Mouse (Mus musculus) embryonic facial prominence, embryonic 15.5 days (tissue): ENCODE measurements around the gene Ikzf3. TPM values are rescaled to one million over a fixed set of nuclear protein-coding genes. Genes with fewer than 3 reads are reported as not detected.

ENCODE experiments used
- ATAC-seq: fragments of 200-750 bp; cut with Nextera tagmentation; 2 replicates; pipeline ENCODE4 v1.8.0; 2017; ENCODE audit warnings: low read depth, moderate TSS enrichment; ENCODE audit not compliant: insufficient number of reproducible peaks, low FRiP score, low TSS enrichment
- H3K27ac ChIP-seq: fragments of 300-500 bp; sonication (generic); replicated peaks from 2 replicates; pipeline ENCODE4 v1.5.1; 2015; ENCODE audit warnings: mild to moderate bottlenecking, inconsistent platforms
- H3K27me3 ChIP-seq: fragments of 300-500 bp; sonication (generic); 2 replicates; pipeline ENCODE4 v1.6.1; 2015; ENCODE audit warnings: inconsistent platforms
- H3K36me3 ChIP-seq: fragments of 300-500 bp; sonication (generic); 2 replicates; pipeline ENCODE4 v1.6.1; 2015; ENCODE audit warnings: mild to moderate bottlenecking, inconsistent platforms
- H3K4me1 ChIP-seq: fragments of 300-500 bp; sonication (generic); 2 replicates; pipeline ENCODE4 v1.6.1; 2015; ENCODE audit warnings: inconsistent platforms
- H3K4me2 ChIP-seq: fragments of 300-500 bp; sonication (generic); replicated peaks from 2 replicates; pipeline ENCODE4 v1.6.1; 2015; ENCODE audit warnings: mild to moderate bottlenecking, inconsistent platforms
- H3K4me3 ChIP-seq: fragments of 300-500 bp; sonication (generic); replicated peaks from 2 replicates; pipeline ENCODE4 v1.5.1; 2015; ENCODE audit warnings: mild to moderate bottlenecking, inconsistent platforms
- H3K9ac ChIP-seq: fragments of 300-500 bp; sonication (generic); 2 replicates; pipeline ENCODE4 v1.6.1; 2015; ENCODE audit warnings: inconsistent platforms
- H3K9me3 ChIP-seq: fragments of 300-500 bp; sonication (generic); replicated peaks from 2 replicates; pipeline ENCODE4 v1.6.1; 2016; ENCODE audit warnings: inconsistent platforms
- WGBS: fragments of 180-500 bp; shearing (Covaris S2); methylation state at CpG from one replicate; pipeline ENCODE4 v1.1.7; 2015; 5-methylcytosine and 5-hydroxymethylcytosine counted together
- polyA plus RNA-seq: library from polyadenylated mRNA; unstranded; fragments of >200 nt; fragmentation: Nextera tagmentation; extraction: Ambion mirVana; gene quantifications from 2 replicates; pipeline ENCODE4 v1.2.1, GENCODE M21; 2015

The Ikzf3 gene
- polyA plus RNA-seq, 1 experiment from 2014 or later: 0.67 TPM

DNA sequence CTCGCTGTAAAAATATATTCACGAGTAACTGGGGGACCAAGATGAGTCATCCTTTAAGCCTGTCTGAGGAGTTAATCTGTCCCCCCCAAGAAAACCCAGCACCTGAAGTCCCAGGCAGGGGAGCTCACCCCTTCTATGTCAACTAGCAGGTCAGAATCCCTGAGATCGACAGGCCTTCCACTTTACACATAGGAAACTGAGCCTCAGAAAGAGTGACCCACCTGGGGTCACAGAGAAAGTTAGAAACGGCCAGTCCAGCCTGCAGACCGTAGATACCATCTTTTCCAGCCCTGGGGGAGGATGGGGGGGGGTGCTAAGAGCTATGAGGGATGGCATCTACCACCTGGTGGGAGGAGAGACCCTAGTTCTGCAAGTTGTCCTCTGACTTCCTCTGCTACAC is 89.3 kb downstream of the Ikzf3 start:
- 63% methylated on average over 5 of the region's 5 CpGs for WGBS
- H3K36me3 ChIP-seq: no peaks in the 10 kb centered on the region
- no peak overlapping the region for H3K9ac ChIP-seq
- peaks cover 21% of the 10 kb centered on the region for H3K4me1 ChIP-seq
- no peak overlapping the region for H3K4me2 ChIP-seq
- ATAC-seq: no peak
- H3K9me3 ChIP-seq: no peaks in the 10 kb centered on the region
- no peak overlapping the region for H3K27ac ChIP-seq
- no peak overlapping the region for H3K4me3 ChIP-seq
- peaks cover 18% of the 10 kb centered on the region for H3K27me3 ChIP-seq

DNA sequence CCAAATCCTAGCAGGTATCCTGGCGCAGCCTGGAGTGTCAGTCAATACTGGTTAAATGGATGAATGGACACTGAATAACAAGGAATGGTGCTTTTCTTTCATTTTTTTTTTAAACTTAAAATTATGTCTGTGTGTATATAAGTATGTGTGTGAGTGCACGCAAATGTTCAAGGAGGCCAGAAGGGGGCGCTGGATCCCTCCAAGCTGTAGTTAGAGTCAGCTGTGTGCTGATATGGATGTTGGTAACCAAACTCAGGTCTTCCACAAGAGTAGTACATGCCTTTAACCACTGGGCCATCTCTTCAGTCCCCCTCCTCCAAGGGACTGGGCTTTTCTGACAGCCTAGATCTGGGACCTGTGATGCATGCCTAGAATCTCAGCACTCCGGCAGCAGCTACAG is 90.3 kb downstream of the Ikzf3 start:
- ATAC-seq: no peak

DNA sequence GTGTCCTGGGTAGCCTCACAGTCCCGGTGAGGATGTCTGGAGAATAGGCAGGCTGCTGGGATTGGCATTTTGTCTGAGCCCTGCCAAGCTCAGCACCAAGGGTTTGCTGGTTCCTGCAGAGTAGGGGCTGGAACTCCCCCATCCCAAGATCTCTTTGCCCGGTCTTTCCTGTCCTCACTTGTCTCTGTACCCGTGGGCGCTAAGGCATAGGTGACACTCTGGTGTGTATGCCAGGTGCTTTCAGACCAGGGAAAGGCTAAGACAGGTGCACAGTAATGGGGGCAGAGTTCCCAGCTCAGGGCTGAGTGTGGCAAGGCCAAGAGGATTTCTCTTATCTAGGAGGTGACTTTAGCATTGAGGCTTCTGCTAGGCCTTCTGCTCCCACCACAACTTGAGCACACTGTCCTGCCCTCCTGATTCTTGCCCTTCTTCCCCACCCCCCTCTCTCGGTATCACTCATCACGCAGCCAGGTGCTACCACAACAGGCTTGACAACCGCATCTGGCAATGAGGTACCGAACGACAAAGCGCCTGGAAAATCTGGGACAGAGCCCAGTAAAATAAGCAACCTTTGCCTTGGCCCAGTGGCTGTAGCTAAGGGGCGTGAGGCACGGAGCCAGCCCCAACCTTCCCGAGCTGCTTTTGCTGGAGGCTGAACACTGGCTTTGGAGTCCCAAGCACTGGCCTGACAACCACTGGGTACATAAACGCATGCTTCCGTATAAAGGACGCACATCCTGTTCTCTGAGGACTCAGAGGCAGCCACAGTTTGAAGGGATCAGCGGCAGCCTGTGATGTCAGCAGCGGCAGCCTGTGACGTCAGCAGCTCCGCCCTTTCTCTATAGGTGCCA is 95.7 kb downstream of the Ikzf3 start:
- Histone ChIP-seq H3K4me3 (no peak overlapping the region), H3K9ac (no peak overlapping the region), H3K27ac (no peak overlapping the region), H3K4me1 (peaks cover 16% of the 10 kb centered on the region), H3K9me3 (no peaks in the 10 kb centered on the region), H3K36me3 (no peaks in the 10 kb centered on the region), H3K4me2 (no peak overlapping the region), H3K27me3 (peaks cover 35% of the 10 kb centered on the region)
- 72% methylated on average over 20 of the region's 20 CpGs for WGBS
- no peak for ATAC-seq

More for the DNA sequence above, 90.3 kb downstream of the Ikzf3 start:
- WGBS: 71% methylated on average over 4 of the region's 4 CpGs
- Histone ChIP-seq H3K9me3 (no peaks in the 10 kb centered on the region), H3K27me3 (peaks cover 21% of the 10 kb centered on the region), H3K4me1 (peaks cover 21% of the 10 kb centered on the region), H3K4me3 (no peak overlapping the region), H3K4me2 (no peak overlapping the region), H3K36me3 (no peaks in the 10 kb centered on the region), H3K9ac (no peak overlapping the region), H3K27ac (no peak overlapping the region)

DNA sequence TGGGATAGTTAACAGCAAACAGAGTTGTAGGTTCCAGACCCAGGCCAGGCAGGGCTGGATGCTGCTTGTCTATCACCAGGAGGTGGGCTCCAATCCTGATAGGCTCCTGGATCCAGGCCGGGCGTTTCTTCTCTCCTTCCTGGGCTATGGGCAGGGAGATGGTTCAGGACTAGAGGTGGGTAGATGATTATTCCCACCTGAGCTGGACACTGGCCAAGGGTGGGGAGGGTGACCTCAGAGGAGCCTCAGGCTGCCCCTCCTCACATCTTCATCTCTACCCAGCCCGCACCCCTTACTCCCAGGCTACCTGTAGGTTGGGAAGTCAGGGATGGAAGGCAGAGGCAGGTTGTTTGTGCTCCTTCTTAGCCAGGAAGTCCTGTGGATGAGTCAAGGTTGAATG is 96.4 kb downstream of the Ikzf3 start:
- Histone ChIP-seq H3K27ac (no peak overlapping the region), H3K36me3 (no peaks in the 10 kb centered on the region), H3K4me1 (peaks cover 16% of the 10 kb centered on the region), H3K27me3 (peaks cover 35% of the 10 kb centered on the region), H3K9me3 (no peaks in the 10 kb centered on the region), H3K4me3 (no peak overlapping the region), H3K4me2 (no peak overlapping the region), H3K9ac (no peak overlapping the region)
- 79% methylated on average over 3 of the region's 3 CpGs for WGBS
- ATAC-seq: no peak

DNA sequence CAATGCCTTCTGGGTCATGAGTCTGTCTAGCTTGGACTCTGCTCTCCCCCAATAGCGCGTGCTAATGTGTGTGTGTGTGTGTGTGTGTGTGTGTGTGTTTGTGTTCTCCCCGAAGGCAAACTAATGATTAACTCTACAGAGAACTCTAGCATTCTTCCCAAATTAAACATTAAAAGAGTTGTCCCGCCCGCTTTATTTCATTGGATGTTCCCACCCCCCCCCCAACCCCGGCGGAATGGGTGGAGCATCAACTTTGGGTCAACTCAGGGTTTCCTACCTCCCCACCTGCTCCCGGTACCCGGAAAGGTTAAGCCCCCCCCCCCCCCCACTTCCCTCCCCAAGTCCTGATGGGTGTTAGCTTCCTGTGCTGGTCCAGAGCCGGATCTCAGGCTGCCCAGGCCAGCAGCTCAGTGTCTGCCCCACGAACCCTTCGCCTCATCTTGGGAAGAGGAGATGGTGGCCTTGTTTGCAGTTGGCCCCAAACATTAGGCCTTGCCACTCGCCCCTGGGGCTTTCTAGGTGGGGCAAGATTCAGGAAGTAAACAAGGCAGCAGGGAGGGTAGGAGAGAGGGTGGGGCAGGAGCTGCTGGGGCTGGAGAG is 97.5 kb downstream of the Ikzf3 start:
- no peak for ATAC-seq
- 0 out of 2 replicates have a peak overlapping the region, but pooled peaks have one; percentile 44 for H3K27ac ChIP-seq
- no peak overlapping the region for H3K9ac ChIP-seq
- peaks cover 35% of the 10 kb centered on the region for H3K27me3 ChIP-seq
- peaks cover 16% of the 10 kb centered on the region for H3K4me1 ChIP-seq
- H3K36me3 ChIP-seq: no peaks in the 10 kb centered on the region
- no peaks in the 10 kb centered on the region for H3K9me3 ChIP-seq
- peak overlapping the region; percentile 39 for H3K4me2 ChIP-seq
- peak overlapping the region; percentile 42 for H3K4me3 ChIP-seq
- 30% methylated on average over 13 of the region's 13 CpGs for WGBS

DNA sequence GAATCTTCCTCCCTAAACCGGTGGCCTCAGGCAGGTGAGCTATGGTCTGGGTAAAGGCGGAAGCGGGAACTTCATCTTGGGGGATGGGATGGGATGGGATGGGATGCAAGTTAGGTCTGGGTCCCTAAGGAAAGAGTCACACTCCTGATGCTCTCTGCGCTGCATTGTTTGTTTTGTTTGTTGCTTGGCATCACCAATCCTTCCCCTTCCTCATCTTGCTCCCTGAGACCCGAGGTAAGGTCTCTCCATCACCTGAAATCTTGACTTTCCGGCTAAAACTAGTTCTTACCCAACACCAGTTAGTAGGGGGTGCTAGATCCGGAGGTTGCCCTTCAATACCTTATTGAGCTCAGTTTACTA is 98.4 kb downstream of the Ikzf3 start:
- no peaks in the 10 kb centered on the region for H3K36me3 ChIP-seq
- no peak for ATAC-seq
- peak overlapping the region; percentile 39 for H3K4me2 ChIP-seq
- H3K27me3 ChIP-seq: peaks cover 35% of the 10 kb centered on the region
- 14% methylated on average over 7 of the region's 7 CpGs for WGBS
- H3K27ac ChIP-seq: 0 out of 2 replicates have a peak overlapping the region, but pooled peaks have one; percentile 44
- H3K4me3 ChIP-seq: peak overlapping the region; percentile 42
- no peak overlapping the region for H3K9ac ChIP-seq
- H3K9me3 ChIP-seq: no peaks in the 10 kb centered on the region
- H3K4me1 ChIP-seq: peaks cover 16% of the 10 kb centered on the region

DNA sequence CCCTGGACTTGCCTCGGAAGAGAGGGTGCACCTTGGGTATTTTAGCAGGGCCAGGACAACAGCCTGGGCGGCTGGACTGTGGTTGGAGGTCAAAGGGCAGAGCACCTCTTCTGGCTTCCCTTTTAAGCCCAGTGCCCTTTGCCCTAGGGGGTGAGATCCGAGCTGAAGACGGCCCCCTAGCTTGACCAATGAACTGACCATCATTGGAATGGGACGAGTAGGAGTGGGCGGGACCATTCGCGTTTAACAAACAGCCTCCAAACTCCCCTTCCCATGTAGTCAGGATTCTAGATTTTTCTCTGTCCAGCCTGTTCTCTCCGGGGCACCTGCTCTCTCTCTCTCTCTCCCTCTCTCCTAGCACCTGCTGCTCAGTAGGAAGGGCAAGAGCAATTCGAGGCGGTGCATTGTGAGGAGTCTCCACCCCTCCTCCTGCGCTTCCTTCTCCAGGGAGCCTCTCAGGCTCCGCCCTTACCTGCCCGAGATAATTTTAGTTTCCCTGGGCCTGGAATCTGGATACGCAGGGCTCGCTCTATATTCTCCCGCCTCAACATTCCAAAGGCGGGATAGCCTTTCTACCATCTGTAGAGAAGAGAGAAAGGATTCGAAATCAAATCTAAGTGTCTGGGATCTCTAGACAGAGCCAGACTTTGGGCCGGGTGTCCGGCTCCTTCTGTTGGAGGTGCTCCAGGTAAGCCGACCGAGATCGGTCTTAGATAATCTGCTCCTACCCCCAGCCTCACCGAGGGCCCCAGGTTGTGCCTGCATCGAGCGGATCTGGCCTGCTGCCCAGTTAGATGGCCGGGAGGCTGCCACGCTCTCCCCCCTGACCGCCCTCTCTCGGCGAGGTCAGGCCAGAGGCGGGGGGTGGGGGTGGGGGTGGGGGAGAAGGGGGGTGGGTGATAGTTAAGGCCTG is 99.0 kb downstream of the Ikzf3 start:
- peak overlapping the region; percentile 42 for H3K4me3 ChIP-seq
- peaks cover 35% of the 10 kb centered on the region for H3K27me3 ChIP-seq
- 2% methylated on average over 32 of the region's 33 CpGs for WGBS
- H3K27ac ChIP-seq: peak overlapping the region; percentile 44
- no peaks in the 10 kb centered on the region for H3K9me3 ChIP-seq
- H3K36me3 ChIP-seq: no peaks in the 10 kb centered on the region
- peak; percentile 61 for ATAC-seq
- H3K4me1 ChIP-seq: peaks cover 16% of the 10 kb centered on the region
- H3K4me2 ChIP-seq: peak overlapping the region; percentile 39
- H3K9ac ChIP-seq: no peak overlapping the region; the same call in 1 of the 2 replicates

DNA sequence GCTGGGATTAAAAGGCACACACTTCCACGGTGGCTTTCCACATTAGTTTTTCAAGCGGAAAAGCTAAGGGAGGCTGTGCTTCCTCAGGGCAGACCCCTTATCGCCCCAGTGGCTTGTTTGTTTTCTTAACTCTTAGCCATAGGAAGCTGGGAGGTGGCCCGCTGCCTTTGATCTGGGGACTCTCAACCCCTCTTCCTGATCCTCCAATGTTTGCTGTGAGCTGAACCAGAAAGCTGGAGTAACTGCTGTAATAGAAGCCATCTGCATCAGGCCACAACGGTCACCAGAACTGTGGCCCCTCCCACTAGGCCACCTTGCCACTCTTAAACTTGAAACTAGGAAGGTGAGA is 99.6 kb downstream of the Ikzf3 start, which contains the start of gene Grb7:
TSS of gene Grb7 (plus strand) at position 182 of the 349 bp plus-strand sequence.
- H3K4me1 ChIP-seq: peaks cover 16% of the 10 kb centered on the region
- no peaks in the 10 kb centered on the region for H3K36me3 ChIP-seq
- no peak for ATAC-seq
- no peak within 1 kb of the TSS; the same call in 1 of the 2 replicates for H3K9ac ChIP-seq
- H3K4me2 ChIP-seq: peak within 1 kb of the TSS; percentile 39
- peak within 1 kb of the TSS; percentile 42 for H3K4me3 ChIP-seq
- 9% methylated on average over 5 of the region's 5 CpGs for WGBS
- peaks cover 35% of the 10 kb centered on the region for H3K27me3 ChIP-seq
- H3K9me3 ChIP-seq: no peaks in the 10 kb centered on the region
- peak within 1 kb of the TSS; percentile 44 for H3K27ac ChIP-seq

DNA sequence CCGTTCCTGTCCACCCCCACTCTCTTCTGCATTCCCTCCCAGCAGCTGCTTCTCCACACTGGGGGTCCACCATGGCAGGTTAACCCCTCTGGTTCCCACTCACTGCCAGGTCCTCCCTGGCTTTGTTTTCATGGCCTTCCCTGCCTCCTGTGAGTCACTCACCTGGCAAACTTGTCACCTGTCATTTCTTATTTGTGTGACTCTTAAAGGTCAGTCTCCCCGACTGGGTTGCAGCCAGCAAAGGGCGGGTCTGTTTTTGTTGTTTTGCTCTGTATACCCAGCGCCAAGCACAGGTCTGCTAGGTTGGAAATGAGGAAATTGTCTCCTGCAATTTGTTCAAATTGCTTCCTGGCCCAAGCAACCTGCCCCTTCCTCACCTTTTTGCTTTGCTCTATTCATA is 100.2 kb downstream of the Ikzf3 start:
- no peak overlapping the region for H3K9ac ChIP-seq
- no peaks in the 10 kb centered on the region for H3K9me3 ChIP-seq
- peak overlapping the region; percentile 28; the same call in 1 of the 2 replicates for H3K27ac ChIP-seq
- no peak overlapping the region for H3K4me2 ChIP-seq
- no peak for ATAC-seq
- H3K4me1 ChIP-seq: peaks cover 16% of the 10 kb centered on the region
- H3K27me3 ChIP-seq: peaks cover 32% of the 10 kb centered on the region
- 31% methylated on average over 4 of the region's 4 CpGs for WGBS
- no peaks in the 10 kb centered on the region for H3K36me3 ChIP-seq
- H3K4me3 ChIP-seq: no peak overlapping the region

DNA sequence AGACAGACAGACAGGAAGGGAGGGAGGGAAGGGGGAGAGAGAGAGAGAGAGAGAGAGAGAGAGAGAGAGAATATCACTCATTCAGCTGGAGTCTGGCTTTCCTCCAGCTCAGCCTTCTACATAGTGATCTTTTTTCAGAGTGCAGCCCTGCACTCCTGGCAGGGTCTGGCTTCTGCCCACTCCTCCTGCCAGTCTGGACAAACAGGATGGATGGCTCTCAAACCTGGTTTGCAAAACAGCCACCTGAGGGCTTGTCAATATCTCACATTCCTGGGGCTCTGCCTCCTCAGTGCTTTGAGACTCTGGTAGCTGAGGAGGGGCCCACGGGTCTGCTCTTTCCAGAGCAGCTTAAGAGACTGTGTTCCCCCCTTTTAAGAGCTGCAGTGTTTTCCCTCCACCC is 100.6 kb downstream of the Ikzf3 start:
- no peaks in the 10 kb centered on the region for H3K9me3 ChIP-seq
- no peaks in the 10 kb centered on the region for H3K36me3 ChIP-seq
- 39% methylated on average over 1 of the region's 1 CpGs for WGBS
- peaks cover 32% of the 10 kb centered on the region for H3K27me3 ChIP-seq
- H3K4me3 ChIP-seq: no peak overlapping the region
- no peak overlapping the region for H3K9ac ChIP-seq
- H3K27ac ChIP-seq: peak overlapping the region; percentile 28; the same call in 1 of the 2 replicates
- no peak overlapping the region for H3K4me2 ChIP-seq
- no peak for ATAC-seq
- peaks cover 16% of the 10 kb centered on the region for H3K4me1 ChIP-seq

DNA sequence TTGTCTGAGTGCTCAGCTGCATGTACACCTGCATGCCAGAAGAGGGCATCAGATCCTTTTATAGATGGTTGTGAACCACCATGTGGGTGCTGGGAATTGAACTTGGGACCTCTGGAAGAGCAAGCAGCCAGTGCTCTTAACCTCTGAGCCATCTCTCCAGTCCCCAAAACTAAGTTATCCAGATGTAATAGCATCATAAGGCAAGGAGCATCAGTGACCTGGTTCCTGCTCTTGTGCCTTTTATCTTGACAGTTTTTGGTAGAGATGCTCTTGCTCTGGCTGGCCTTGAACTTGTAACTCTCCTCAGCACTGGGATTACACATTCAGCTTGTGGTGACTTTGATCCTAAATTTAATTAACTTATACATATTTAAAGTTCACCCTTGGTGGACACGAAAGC is 102.1 kb downstream of the Ikzf3 start:
- Histone ChIP-seq H3K27ac (no peak overlapping the region), H3K27me3 (peaks cover 27% of the 10 kb centered on the region), H3K4me2 (no peak overlapping the region), H3K9ac (no peak overlapping the region), H3K4me1 (peaks cover 16% of the 10 kb centered on the region), H3K4me3 (no peak overlapping the region), H3K36me3 (no peaks in the 10 kb centered on the region), H3K9me3 (no peaks in the 10 kb centered on the region)
- WGBS: 97% methylated on average over 1 of the region's 1 CpGs
- no peak for ATAC-seq
